Mouse (Mus musculus) liver, embryonic 14.5 days (tissue): Measurements from ENCODE around the gene Lamtor4. TPM values are rescaled to one million over a fixed set of nuclear protein-coding genes. Genes with fewer than 3 reads are reported as not detected.
"Not testable (repeated sequence)": the region's sequence is repeated elsewhere in the genome, so short reads cannot be mapped to it uniquely, and the experiment has no call there.

ENCODE experiments used
- ATAC-seq: fragments of 200-750 bp; cut with Nextera tagmentation; 2 replicates; pipeline ENCODE4 v1.8.0; 2017; ENCODE audit warnings: moderate number of reproducible peaks, mild to moderate bottlenecking, moderate library complexity; ENCODE audit not compliant: insufficient read depth
- DNase-seq, 3 experiments: peaks; one replicate each; pipeline ENCODE4 v3.0.0-alpha.2; 2012 to 2013; ENCODE audit warnings: low read depth in 3 of 3, low spot score in 3 of 3
- H3K27ac ChIP-seq: fragments of 300-500 bp; sonication (generic); 2 replicates; pipeline ENCODE4 v1.5.1; 2014; ENCODE audit warnings: moderate library complexity, mild to moderate bottlenecking, control low read depth, inconsistent platforms
- H3K27me3 ChIP-seq: fragments of 300-500 bp; sonication (generic); 2 replicates; pipeline ENCODE4 v1.6.1; 2014; ENCODE audit warnings: mild to moderate bottlenecking, low read length, moderate library complexity; ENCODE audit not compliant: control insufficient read depth, insufficient read depth
- H3K36me3 ChIP-seq: fragments of 300-500 bp; sonication (generic); replicated peaks from 2 replicates; pipeline ENCODE4 v1.6.1; 2014; ENCODE audit warnings: low read depth; ENCODE audit not compliant: control insufficient read depth, insufficient read depth
- H3K4me1 ChIP-seq, 2 experiments: fragments of 200-500 bp in 1 of 2; fragments of 300-500 bp in 1 of 2; sonication (generic) in 1 of 2; replicated peaks; 2 replicates each; pipeline ENCODE4 v1.6.1; 2012 to 2014; ENCODE audit warnings: antibody characterized with exemption in 1 of 2, inconsistent platforms in 1 of 2, low read length in 1 of 2; ENCODE audit not compliant: control insufficient read depth in 2 of 2, insufficient read depth in 2 of 2
- H3K4me2 ChIP-seq: fragments of 300-500 bp; sonication (generic); 2 replicates; pipeline ENCODE4 v1.6.1; 2014; ENCODE audit warnings: low read depth, mild to moderate bottlenecking, control low read depth, moderate library complexity
- H3K4me3 ChIP-seq, 2 experiments: fragments of 200-500 bp in 1 of 2; fragments of 300-500 bp in 1 of 2; sonication (generic) in 1 of 2; 2 replicates each; pipeline ENCODE4 v1.5.1; 2012 to 2014; ENCODE audit warnings: low read depth in 2 of 2, low read length in 2 of 2, mild to moderate bottlenecking in 2 of 2, control low read depth in 1 of 2, inconsistent platforms in 1 of 2, moderate library complexity in 1 of 2; ENCODE audit not compliant: insufficient read depth in 1 of 2
- H3K9ac ChIP-seq: fragments of 300-500 bp; sonication (generic); replicated peaks from 2 replicates; pipeline ENCODE4 v1.6.1; 2014; ENCODE audit warnings: mild to moderate bottlenecking, control low read depth, moderate library complexity
- H3K9me3 ChIP-seq: fragments of 300-500 bp; sonication (generic); 2 replicates; pipeline ENCODE4 v1.6.1; 2016; ENCODE audit warnings: low read length, mixed read lengths; ENCODE audit not compliant: control insufficient read depth
- CTCF ChIP-seq: IDR thresholded peaks from 2 replicates; pipeline ENCODE4 v1.5.1; 2016; ENCODE audit warnings: antibody characterized with exemption, low read depth, control low read depth
- EP300 ChIP-seq: IDR thresholded peaks from 2 replicates; pipeline ENCODE4 v1.6.1; 2016; ENCODE audit warnings: antibody characterized with exemption, low read depth
- WGBS: fragments of 180-500 bp; shearing (Covaris S2); extraction: QIAGEN DNeasy Blood & Tissue Kit; methylation state at CpG from one replicate; pipeline ENCODE4 v1.1.7; 2014; ENCODE audit not compliant: insufficient replicate concordance; 5-methylcytosine and 5-hydroxymethylcytosine counted together
- polyA plus RNA-seq, 2 experiments: library from polyadenylated mRNA; depleted of rRNA in 1 of 2; stranded (reverse) in 1 of 2; unstranded in 1 of 2; fragments of >200 nt; fragmentation: Nextera tagmentation in 1 of 2; extraction: Ambion mirVana in 1 of 2; gene quantifications; 2 replicates each; pipeline versions ENCODE4 v1.2.1 to v1.2.3; 2012 to 2014

Lamtor4 gene
- polyA plus RNA-seq (2012; rRNA removed) (26.2 and 36.3 TPM in 2 replicates), polyA plus RNA-seq (2014; fragmentation: Nextera tagmentation; extraction: Ambion mirVana) (35.5 and 35.6 TPM in 2 replicates)

GRCm38 (mm10) chr5:138255353-138256093 lies at the start of gene Lamtor4:
Gene Lamtor4, plus strand, starts transcription at chr5:138255482.
- Histone ChIP-seq H3K4me3 (peak within 1 kb of the TSS; percentile 71 to 76), H3K9ac (peak within 1 kb of the TSS; percentile 68), H3K9me3 (no peaks in the 10 kb centered on the region), H3K36me3 (peaks cover 6% of the 10 kb centered on the region), H3K27me3 (no peaks in the 10 kb centered on the region), H3K4me2 (peak within 1 kb of the TSS; percentile 82), H3K27ac (peak within 1 kb of the TSS; percentile 41), H3K4me1 (peaks cover 14 to 22% of the 10 kb centered on the region in 2 experiments)
- DNase-seq (peak; percentile 94 to 95 (median 95)), ATAC-seq (peak; percentile 99)
- under 1% methylated on average over 38 of the region's 38 CpGs for WGBS
- TF ChIP-seq EP300 (no peak), CTCF (peak; percentile 43)

- no peak for ATAC-seq
- TF ChIP-seq EP300 (no peak), CTCF (no peak)
- 61% methylated on average over 1 of the region's 1 CpGs for WGBS
- Histone ChIP-seq H3K27ac (no peak overlapping the region), H3K4me3 (no peak overlapping the region), H3K9me3 (no peaks in the 10 kb centered on the region; the same call in 1 of the 2 replicates), H3K36me3 (no peaks in the 10 kb centered on the region), H3K27me3 (no peaks in the 10 kb centered on the region), H3K9ac (no peak overlapping the region), H3K4me1 (no peaks in the 10 kb centered on the region), H3K4me2 (no peak overlapping the region)
- DNase-seq = no peak
Observed at GRCm38 (mm10) chr5:138207253-138207652, 48.0 kb upstream of the Lamtor4 start.

DNA sequence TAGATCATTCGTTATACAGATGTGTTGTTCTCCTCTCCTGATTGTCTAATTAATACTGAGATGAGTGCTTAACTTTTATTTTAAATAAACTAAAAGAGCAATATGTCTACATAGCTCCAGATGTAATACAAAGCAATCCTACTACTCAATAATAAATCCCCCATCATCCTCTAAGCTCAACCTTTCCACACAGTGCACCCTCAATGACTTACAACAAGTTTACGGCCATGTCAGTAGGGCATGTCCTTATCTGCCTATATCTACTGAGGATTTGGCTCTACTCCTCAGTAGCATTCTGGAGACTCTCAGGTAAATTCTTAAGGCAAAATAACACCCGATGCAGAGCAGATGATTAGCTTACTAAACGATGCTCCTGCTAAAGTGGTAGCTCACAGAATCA lies 47.4 kb upstream of the Lamtor4 start:
- no peak overlapping the region for H3K4me3 ChIP-seq
- no peak overlapping the region for H3K27ac ChIP-seq
- H3K9ac ChIP-seq = no peak overlapping the region
- no peaks in the 10 kb centered on the region for H3K4me1 ChIP-seq
- DNase-seq (no peak), ATAC-seq (no peak)
- TF ChIP-seq EP300 = no peak
- no peak for TF ChIP-seq CTCF
- H3K4me2 ChIP-seq = no peak overlapping the region
- no peaks in the 10 kb centered on the region for H3K36me3 ChIP-seq
- WGBS = 70% methylated on average over 4 of the region's 4 CpGs
- H3K27me3 ChIP-seq = no peaks in the 10 kb centered on the region
- H3K9me3 ChIP-seq = no peaks in the 10 kb centered on the region; the same call in 1 of the 2 replicates

- not testable (repeated sequence) for H3K36me3 ChIP-seq, H3K27ac ChIP-seq, H3K9me3 ChIP-seq, H3K4me3 ChIP-seq, H3K9ac ChIP-seq, ATAC-seq, H3K4me1 ChIP-seq, H3K27me3 ChIP-seq, H3K4me2 ChIP-seq, DNase-seq
- WGBS = 87% methylated on average over 13 of the region's 13 CpGs
Observed at GRCm38 (mm10) chr5:138216632-138217031, 38.6 kb upstream of the Lamtor4 start.

DNA sequence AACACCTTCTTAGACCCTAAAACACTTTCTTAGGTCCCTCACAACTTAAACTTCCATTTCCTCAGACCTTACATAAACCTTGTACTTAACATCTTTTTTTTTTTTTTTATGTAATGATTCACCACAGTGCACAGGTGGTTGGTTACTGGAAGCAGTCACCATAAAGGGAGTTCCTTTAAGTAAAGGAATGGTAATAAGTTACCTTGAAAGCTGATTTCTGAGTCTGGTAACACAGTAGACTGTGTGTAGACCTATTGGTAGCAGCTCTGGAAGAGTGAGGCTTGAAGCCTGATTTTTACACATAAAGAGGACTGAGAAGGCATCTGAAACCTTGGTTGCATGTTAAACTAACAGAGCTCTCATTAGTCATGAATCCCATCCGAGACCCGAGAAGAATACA lies 35.4 kb upstream of the Lamtor4 start:
- H3K9ac ChIP-seq = no peak overlapping the region
- H3K27me3 ChIP-seq = no peaks in the 10 kb centered on the region
- H3K36me3 ChIP-seq = no peaks in the 10 kb centered on the region
- DNase-seq (no peak), ATAC-seq (no peak)
- no peaks in the 10 kb centered on the region for H3K9me3 ChIP-seq
- H3K4me2 ChIP-seq = no peak overlapping the region
- H3K27ac ChIP-seq = no peak overlapping the region
- H3K4me3 ChIP-seq = no peak overlapping the region
- TF ChIP-seq CTCF (no peak), EP300 (no peak)
- WGBS = 51% methylated on average over 2 of the region's 2 CpGs
- H3K4me1 ChIP-seq = no peaks in the 10 kb centered on the region
